Mouse (Mus musculus) megakaryocyte-erythroid progenitor cell, adult 5-6 weeks (primary cell): Measurements from ENCODE around the gene Tspyl3. TPM values are rescaled to one million over a fixed set of nuclear protein-coding genes. Genes with fewer than 3 reads are reported as not detected.

Experiments
- ATAC-seq: replicated peaks from 2 replicates; pipeline ENCODE4 v1.8.0; 2016; ENCODE audit warnings: mild to moderate bottlenecking, inconsistent platforms; ENCODE audit not compliant: severe bottlenecking, poor library complexity, low FRiP score, low TSS enrichment
- total RNA-seq, 2 experiments: library from RNA; stranded (forward) in 1 of 2; stranded (reverse) in 1 of 2; fragments of 200-1000, 215-1000 nt in 1 of 2; fragments of >200 nt in 1 of 2; fragmentation: Nextera tagmentation in 1 of 2; gene quantifications; 2 replicates each; pipeline ENCODE4 v1.2.3; 2014 to 2017

The Tspyl3 gene
- total RNA-seq, 2 experiments from 2014 or later = 2.0 to 6.5 TPM

GRCm38 (mm10) chr2:153237891-153238290, 12.7 kb upstream of the Tspyl3 start:
- no peak for ATAC-seq

- no peak for ATAC-seq
Observed at GRCm38 (mm10) chr2:153237193-153237592, 12.0 kb upstream of the Tspyl3 start.

- ATAC-seq = no peak
Observed at GRCm38 (mm10) chr2:153228523-153228922, 3.3 kb upstream of the Tspyl3 start.

- peak; percentile 85 for ATAC-seq
Observed at GRCm38 (mm10) chr2:153227959-153228358, 2.7 kb upstream of the Tspyl3 start.

GRCm38 (mm10) chr2:153225595-153225953, 333 bp upstream of the Tspyl3 start:
- ATAC-seq = peak; percentile 36

GRCm38 (mm10) chr2:153222566-153222965, 2.7 kb downstream of the Tspyl3 start:
- ATAC-seq = no peak

- peak; percentile 44; the same call in 1 of the 2 replicates for ATAC-seq
Observed at GRCm38 (mm10) chr2:153222130-153222529, 3.1 kb downstream of the Tspyl3 start.

GRCm38 (mm10) chr2:153221620-153222019, 3.6 kb downstream of the Tspyl3 start:
- peak; percentile 58 for ATAC-seq

- ATAC-seq = no peak
Observed at GRCm38 (mm10) chr2:153218516-153218915, 6.7 kb downstream of the Tspyl3 start.

- no peak for ATAC-seq
Observed at GRCm38 (mm10) chr2:153217826-153218340, 7.4 kb downstream of the Tspyl3 start.

GRCm38 (mm10) chr2:153215421-153215820, 9.8 kb downstream of the Tspyl3 start:
- peak; percentile 69 for ATAC-seq

- peak; percentile 27 for ATAC-seq
Observed at GRCm38 (mm10) chr2:153214771-153215259, 10.4 kb downstream of the Tspyl3 start.

GRCm38 (mm10) chr2:153213351-153213750, 11.9 kb downstream of the Tspyl3 start:
- ATAC-seq = no peak

- ATAC-seq = no peak
Observed at GRCm38 (mm10) chr2:153211451-153211850, 13.8 kb downstream of the Tspyl3 start.

GRCm38 (mm10) chr2:153209286-153209685, 16.0 kb downstream of the Tspyl3 start:
- ATAC-seq = no peak

- ATAC-seq = no peak
Observed at GRCm38 (mm10) chr2:153208149-153208548, 17.1 kb downstream of the Tspyl3 start.

- ATAC-seq = no peak
Observed at GRCm38 (mm10) chr2:153202766-153203165, 22.5 kb downstream of the Tspyl3 start.

- no peak for ATAC-seq
Observed at GRCm38 (mm10) chr2:153199114-153199513, 26.1 kb downstream of the Tspyl3 start.

GRCm38 (mm10) chr2:153198485-153198884, 26.8 kb downstream of the Tspyl3 start:
- ATAC-seq = no peak; the same call in 1 of the 2 replicates

- ATAC-seq = peak; percentile 64
Observed at GRCm38 (mm10) chr2:153194255-153194654, 31.0 kb downstream of the Tspyl3 start.

GRCm38 (mm10) chr2:153191242-153191641, 34.0 kb downstream of the Tspyl3 start:
- ATAC-seq = no peak

GRCm38 (mm10) chr2:153187848-153188247, 37.4 kb downstream of the Tspyl3 start:
- no peak for ATAC-seq
